Mouse (Mus musculus) liver, adult 2 months (tissue): ENCODE measurements around the gene Scamp2. TPM values are rescaled to one million over a fixed set of nuclear protein-coding genes. Genes with fewer than 3 reads are reported as not detected.

Experiments
- DNase-seq: peaks from one replicate; pipeline ENCODE4 v3.0.0-alpha.2; 2011; ENCODE audit warnings: low read depth, low spot score; ENCODE audit errors: extremely low read depth
- H3K27ac ChIP-seq: fragments of 200-500 bp; replicated peaks from 2 replicates; pipeline ENCODE4 v1.5.1; 2012; ENCODE audit warnings: low read depth, mild to moderate bottlenecking, control low read depth, inconsistent platforms, low read length; ENCODE audit not compliant: insufficient read depth
- H3K27me3 ChIP-seq: fragments of 200-500 bp; 2 replicates; pipeline ENCODE4 v1.6.1; 2012; ENCODE audit warnings: mild to moderate bottlenecking, moderate library complexity, low read length, inconsistent platforms; ENCODE audit not compliant: control insufficient read depth, insufficient read depth
- H3K36me3 ChIP-seq: fragments of 200-500 bp; 2 replicates; pipeline ENCODE4 v1.6.1; 2012; ENCODE audit warnings: low read length, inconsistent platforms; ENCODE audit not compliant: control insufficient read depth, insufficient read depth
- H3K4me1 ChIP-seq: fragments of 200-500 bp; 2 replicates; pipeline ENCODE4 v1.6.1; 2011; ENCODE audit warnings: low read length; ENCODE audit not compliant: control insufficient read depth, insufficient read depth
- H3K4me3 ChIP-seq: fragments of 200-500 bp; 2 replicates; pipeline ENCODE4 v1.5.1; 2011; ENCODE audit warnings: low read depth, mild to moderate bottlenecking, control low read depth, low read length, moderate library complexity; ENCODE audit not compliant: insufficient read depth
- H3K79me2 ChIP-seq: fragments of 200-500 bp; 2 replicates; pipeline ENCODE4 v1.6.1; 2012; ENCODE audit warnings: inconsistent platforms, mild to moderate bottlenecking, low read length, moderate library complexity; ENCODE audit not compliant: control insufficient read depth, insufficient read depth
- H3K9ac ChIP-seq: fragments of 200-500 bp; 2 replicates; pipeline ENCODE4 v1.6.1; 2012; ENCODE audit warnings: low read depth, mild to moderate bottlenecking, control low read depth, inconsistent platforms, low read length
- CTCF ChIP-seq: fragments of 200-500 bp; IDR thresholded peaks from 2 replicates; pipeline ENCODE4 v1.5.1; 2011; ENCODE audit warnings: low read depth, low read length, control low read depth
- POLR2A ChIP-seq: fragments of 200-500 bp; IDR thresholded peaks from 2 replicates; pipeline ENCODE4 v1.6.1; 2011; ENCODE audit warnings: low read length, control low read depth; ENCODE audit not compliant: insufficient read depth; ENCODE audit errors: extremely low read depth
- WGBS: fragments of 180-500 bp; shearing (Covaris S2); methylation state at CpG from one replicate; pipeline ENCODE4 v1.1.7; 2018; 5-methylcytosine and 5-hydroxymethylcytosine counted together
- polyA plus RNA-seq: library from polyadenylated mRNA; depleted of rRNA; stranded (reverse); fragments of >200 nt; gene quantifications from 2 replicates; pipeline ENCODE4 v1.2.3, GENCODE M21; 2012; rRNA removed
- total RNA-seq: library from RNA; depleted of rRNA; stranded (reverse); fragments of >200 nt; gene quantifications from 2 replicates; pipeline ENCODE4 v1.2.3, GENCODE M21; 2014; rRNA removed

Gene Scamp2
- 10.5 and 10.7 TPM in 2 replicates for total RNA-seq
- 28.4 and 32.6 TPM in 2 replicates for polyA plus RNA-seq

DNA sequence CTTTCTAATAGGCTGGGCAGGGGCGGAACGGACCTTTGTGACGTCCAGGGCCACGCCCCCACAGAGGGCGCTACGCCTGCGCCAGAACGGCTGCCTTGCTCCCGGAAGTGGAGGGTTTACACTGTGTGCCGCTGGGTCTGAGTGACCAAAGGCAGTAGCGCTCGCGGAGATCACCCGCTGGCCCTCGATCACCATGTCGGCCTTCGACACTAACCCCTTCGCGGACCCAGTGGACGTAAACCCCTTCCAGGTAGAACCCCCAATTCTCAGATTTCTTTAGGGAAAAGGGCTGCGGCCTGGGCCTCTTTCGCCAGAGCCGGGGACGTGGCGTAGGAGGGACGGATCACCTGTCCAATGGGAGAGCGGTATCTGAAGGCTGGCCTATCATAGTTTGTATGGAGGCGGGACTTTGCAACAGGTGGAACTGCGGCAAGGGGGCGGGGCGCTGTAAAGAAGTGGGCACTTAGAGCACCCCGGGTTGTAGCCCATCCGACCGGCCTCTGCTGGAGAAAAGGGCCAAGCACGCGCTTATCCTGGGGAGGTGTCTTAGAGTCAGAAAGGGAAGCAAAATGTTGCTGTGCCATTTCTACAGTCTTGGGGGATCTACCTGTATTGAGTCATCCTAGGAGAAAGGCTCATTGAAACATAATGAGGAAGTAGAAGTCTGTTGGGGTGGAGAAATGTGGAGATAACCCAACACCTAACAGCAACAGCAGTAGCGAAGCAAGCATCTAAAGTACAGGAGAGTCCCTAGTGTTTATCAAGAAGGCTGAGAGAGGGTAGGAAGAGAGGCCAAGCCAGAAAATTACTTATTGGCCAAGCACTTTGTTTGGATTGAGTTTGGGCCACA is at the start of gene Scamp2:
Gene Scamp2 (plus strand): TSS at position 83 of the 850 bp plus-strand sequence.
- peak within 1 kb of the TSS; percentile 73 for H3K9ac ChIP-seq
- H3K36me3 ChIP-seq: no peaks in the 10 kb centered on the region
- under 1% methylated on average over 37 of the region's 37 CpGs for WGBS
- H3K4me3 ChIP-seq: peak within 1 kb of the TSS; percentile 69
- TF ChIP-seq POLR2A (peak; percentile 72), CTCF (no peak)
- H3K4me1 ChIP-seq: peaks cover 9% of the 10 kb centered on the region
- no peaks in the 10 kb centered on the region for H3K27me3 ChIP-seq
- H3K79me2 ChIP-seq: peaks cover 22% of the 10 kb centered on the region; the same call in 1 of the 2 replicates
- peak; percentile 89 for DNase-seq
- peak within 1 kb of the TSS; percentile 79 for H3K27ac ChIP-seq

DNA sequence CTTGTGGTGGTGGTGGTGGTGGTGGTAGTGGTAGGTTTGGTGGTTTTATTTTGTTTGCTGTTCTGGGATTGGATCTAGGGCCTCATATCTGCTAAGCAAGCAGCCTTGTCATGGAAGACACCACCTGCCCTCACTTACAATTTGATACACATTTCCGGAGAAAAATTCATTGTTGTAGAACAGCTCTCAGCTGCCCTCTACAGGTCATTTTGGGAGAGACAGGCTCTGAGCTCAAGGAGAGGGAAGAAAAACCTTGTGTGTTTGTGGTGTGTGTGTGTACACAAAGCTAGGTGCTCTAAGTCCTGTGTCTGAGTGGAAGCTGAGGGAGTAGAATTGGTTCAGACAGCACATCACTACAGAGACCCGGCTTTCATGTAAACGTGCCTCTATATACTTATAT is 43.6 kb upstream of the Scamp2 start:
- H3K27ac ChIP-seq: no peak overlapping the region
- H3K4me3 ChIP-seq: no peak overlapping the region
- H3K4me1 ChIP-seq: 0 out of 2 replicates have a peak, but pooled peaks cover 1% of the 10 kb centered on the region
- 7% methylated on average over 3 of the region's 3 CpGs for WGBS
- peak; percentile 39 for DNase-seq
- H3K36me3 ChIP-seq: no peaks in the 10 kb centered on the region
- H3K27me3 ChIP-seq: no peaks in the 10 kb centered on the region
- H3K9ac ChIP-seq: no peak overlapping the region
- TF ChIP-seq CTCF: no peak
- no peak for TF ChIP-seq POLR2A
- H3K79me2 ChIP-seq: peaks cover 5% of the 10 kb centered on the region; the same call in 1 of the 2 replicates

DNA sequence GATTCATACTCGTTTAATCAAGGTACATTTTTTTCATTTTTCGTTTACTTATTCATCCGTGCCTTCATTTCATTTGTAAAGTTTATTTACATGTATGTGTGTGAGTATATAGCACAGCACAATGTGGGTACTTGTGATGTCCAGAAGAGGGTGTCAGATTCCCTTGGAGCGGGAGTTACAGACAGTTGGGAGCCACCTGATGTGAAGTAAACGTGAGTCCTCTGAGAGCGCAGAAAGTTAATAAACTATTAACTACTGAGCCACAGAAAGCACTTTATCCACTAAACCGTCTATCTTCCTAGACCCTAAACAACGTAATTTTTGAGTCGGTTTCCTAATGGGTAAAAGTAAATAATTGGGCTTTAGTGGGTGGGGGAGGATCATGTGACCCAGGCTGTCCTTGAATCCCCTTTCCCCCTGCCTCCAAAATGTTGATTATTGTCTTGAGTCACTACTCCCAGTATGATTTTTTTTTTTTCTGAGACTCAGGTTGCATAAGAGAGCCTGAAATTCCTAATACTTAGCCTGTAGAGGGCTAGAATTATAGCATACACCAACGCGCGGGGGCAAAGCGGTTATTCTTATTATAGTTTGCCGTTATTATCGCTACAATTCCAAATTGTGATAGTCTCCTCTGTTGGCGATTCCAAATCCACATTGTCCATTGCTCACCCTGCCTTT is 40.2 kb upstream of the Scamp2 start:
- 19% methylated on average over 16 of the region's 16 CpGs for WGBS
- H3K4me3 ChIP-seq: peak overlapping the region; percentile 77

DNA sequence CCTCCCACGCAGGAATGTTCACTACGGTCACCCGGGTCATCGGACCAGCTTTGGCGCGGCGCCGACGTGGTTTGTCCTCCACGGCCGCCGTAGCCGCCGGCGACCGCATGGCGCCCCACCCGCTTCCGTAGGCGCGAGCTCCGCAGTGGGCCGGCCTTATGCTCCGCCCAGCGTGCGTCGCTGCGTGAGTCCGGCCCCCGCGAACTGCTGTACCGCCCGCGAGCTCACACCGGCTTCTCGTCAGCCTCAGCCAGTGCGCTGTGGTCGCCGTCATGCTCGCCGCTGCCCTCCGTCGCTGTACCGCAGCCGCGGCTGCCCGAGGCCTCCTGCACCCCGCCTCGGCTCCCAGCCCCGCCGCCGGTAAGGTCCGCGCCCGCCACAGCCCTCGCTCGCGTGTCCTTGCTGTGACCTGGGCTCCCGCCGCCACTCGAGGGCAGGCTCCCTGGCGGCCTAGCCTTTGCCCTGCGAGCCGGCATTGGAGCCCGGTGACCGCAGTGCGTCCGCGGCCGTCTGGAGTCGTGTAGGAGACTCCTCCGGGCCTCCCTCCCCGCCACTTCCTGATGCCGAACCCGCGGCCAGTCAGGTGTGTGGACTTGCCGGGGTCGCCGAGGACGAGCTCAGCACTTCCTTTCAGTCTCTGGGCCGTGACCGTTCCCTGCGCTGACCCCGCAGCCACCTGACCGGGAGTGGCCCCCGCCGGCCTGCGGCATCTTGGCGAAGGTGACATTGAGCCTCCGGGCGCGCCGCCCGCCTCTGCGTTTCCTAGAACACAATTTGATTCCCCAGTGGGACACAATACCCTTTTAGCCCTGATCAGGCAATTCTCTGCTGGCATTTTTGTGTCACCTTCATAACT is 39.5 kb upstream of the Scamp2 start, which contains the start of gene Cox5a:
Gene Cox5a (plus strand): TSS at position 219 of the 856 bp plus-strand sequence.
- no peaks in the 10 kb centered on the region for H3K27me3 ChIP-seq
- peaks cover 32% of the 10 kb centered on the region for H3K79me2 ChIP-seq
- peaks cover 4% of the 10 kb centered on the region; the same call in 1 of the 2 replicates for H3K36me3 ChIP-seq
- under 1% methylated on average over 95 of the region's 95 CpGs for WGBS
- H3K4me1 ChIP-seq: peaks cover 29% of the 10 kb centered on the region
- peak within 1 kb of the TSS; percentile 77 for H3K4me3 ChIP-seq
- H3K27ac ChIP-seq: peak within 1 kb of the TSS; percentile 97
- TF ChIP-seq POLR2A (peak; percentile 92), CTCF (no peak)
- peak within 1 kb of the TSS; percentile 93 for H3K9ac ChIP-seq
- DNase-seq: peak; percentile 81

More for the DNA sequence above, 40.2 kb upstream of the Scamp2 start:
- peaks cover 23% of the 10 kb centered on the region for H3K4me1 ChIP-seq
- H3K27me3 ChIP-seq: no peaks in the 10 kb centered on the region
- peaks cover 26% of the 10 kb centered on the region for H3K79me2 ChIP-seq
- peak overlapping the region; percentile 72 for H3K9ac ChIP-seq
- TF ChIP-seq CTCF (no peak), POLR2A (no peak)
- H3K36me3 ChIP-seq: no peaks in the 10 kb centered on the region
- DNase-seq: peak; percentile 54
- peak overlapping the region; percentile 82 for H3K27ac ChIP-seq
